Mouse (Mus musculus): Measurements from ENCODE around the gene Pimreg.

Pimreg gene

DNA sequence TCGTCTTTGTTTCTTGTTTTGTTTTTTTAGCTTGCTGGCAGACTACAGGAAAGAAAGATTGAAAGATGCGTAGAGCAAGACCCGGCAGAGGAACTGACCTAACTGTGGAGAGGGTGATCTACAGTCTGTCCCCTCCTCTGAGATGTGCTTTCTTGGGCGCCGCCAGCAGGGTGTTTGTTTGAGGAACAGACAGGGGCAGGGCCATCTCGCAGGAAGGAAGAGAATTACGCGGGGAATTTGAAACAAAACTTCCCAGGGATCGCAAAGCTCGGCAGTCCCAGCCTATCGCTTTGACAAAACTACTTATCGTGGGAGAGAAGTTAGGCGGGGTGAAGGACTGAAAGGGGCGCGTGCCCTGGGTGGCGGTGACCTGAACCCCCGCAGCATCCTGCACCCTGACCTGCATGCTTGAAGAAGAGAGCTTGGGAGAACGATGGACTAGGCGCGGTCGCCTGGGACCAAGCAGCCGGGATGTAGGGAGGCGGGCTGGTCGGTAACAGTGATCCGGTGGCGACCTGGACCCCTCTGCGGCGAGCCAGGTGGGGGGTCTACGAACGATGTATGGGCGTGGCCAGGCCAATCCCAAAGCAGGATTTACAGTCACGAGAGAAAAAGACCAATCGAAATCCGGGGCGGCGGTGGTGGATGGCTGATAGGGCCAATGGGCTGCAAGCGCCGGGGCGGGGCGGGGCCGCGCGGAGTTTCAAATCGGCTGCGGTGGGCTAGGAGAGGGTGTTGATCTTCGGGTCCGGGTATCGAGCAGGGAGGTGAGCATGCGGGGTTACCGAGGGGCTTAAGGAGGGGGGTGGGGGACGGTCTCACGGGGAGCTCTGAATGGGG, at the start of gene Pimreg:
TSS of gene Pimreg (plus strand) at position 265 of the 840 bp plus-strand sequence.
- DNase-seq (ENCODE audit: low read depth), result peak; percentile 74

GRCm38 (mm10) chr11:71992438-71992837, 49.4 kb upstream of the Pimreg start:
- no peak for DNase-seq (ENCODE audit: low read depth)

- peak; percentile 38 for DNase-seq (ENCODE audit: low read depth)
These were observed 45.8 kb upstream of the Pimreg start for GRCm38 (mm10) chr11:71995968-71996511.

- no peak for DNase-seq (ENCODE audit: low read depth)
These were observed 45.0 kb upstream of the Pimreg start for GRCm38 (mm10) chr11:71996805-71997204.

- no peak for DNase-seq (ENCODE audit: low read depth)
These were observed 41.6 kb upstream of the Pimreg start for GRCm38 (mm10) chr11:72000194-72000593.

DNA sequence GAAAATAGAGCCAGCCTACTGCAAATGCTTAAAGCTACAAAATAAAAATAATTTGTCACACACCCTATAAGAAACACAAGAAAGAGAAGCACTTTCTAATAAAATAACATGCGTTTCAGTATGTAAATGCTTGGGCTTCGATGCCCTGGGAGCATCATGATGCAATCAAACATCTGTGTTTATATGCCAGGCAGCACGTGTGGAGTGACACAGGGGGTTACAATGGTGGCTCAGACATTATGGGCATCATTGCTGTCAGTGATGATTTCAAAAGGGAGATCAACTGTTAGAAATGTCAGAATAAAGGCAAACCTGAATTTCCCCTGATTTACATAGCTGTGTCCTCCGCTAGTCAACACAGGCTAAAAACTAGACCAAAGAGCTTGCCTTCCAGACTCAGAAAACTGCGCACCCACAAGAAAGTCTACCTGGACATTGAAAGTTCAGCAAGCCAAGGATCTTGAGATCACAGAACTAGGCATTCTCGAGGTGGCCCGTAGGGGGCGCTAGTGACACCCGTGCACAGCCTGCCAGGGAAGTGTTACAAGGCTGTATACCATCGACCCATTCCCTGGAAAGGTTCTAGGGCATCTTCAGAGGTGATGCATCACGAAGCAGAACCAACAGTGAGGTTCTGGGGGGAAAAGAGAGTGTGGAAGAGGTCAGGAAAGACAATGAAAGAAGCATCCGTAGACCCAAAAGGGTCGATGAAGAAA, 39.5 kb upstream of the Pimreg start:
- no peak for DNase-seq (ENCODE audit: low read depth)

GRCm38 (mm10) chr11:72003171-72003570, 38.7 kb upstream of the Pimreg start:
- DNase-seq (ENCODE audit: low read depth), result no peak

DNA sequence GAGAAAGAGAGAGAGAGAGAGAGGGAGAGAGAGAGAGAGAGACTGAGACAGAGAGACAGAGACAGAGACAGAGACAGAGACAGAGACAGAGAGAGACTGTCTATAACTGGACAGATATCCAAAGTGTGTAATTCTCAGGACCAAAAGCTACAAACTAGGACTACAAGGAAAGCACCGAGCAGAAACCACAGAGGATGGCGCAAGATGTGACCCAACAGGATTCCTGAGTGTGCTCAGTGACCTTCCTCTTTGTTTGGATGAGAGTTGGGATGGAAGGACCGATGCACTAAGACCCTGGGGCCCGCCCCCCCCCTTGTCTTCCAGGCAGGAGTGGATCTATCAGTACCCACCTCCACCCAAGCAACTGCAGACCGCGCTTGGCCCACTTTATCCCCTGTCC, 36.3 kb upstream of the Pimreg start:
- DNase-seq (ENCODE audit: low read depth), result no peak

- DNase-seq (ENCODE audit: low read depth), result no peak
These were observed 31.5 kb upstream of the Pimreg start for GRCm38 (mm10) chr11:72010367-72010766.

DNA sequence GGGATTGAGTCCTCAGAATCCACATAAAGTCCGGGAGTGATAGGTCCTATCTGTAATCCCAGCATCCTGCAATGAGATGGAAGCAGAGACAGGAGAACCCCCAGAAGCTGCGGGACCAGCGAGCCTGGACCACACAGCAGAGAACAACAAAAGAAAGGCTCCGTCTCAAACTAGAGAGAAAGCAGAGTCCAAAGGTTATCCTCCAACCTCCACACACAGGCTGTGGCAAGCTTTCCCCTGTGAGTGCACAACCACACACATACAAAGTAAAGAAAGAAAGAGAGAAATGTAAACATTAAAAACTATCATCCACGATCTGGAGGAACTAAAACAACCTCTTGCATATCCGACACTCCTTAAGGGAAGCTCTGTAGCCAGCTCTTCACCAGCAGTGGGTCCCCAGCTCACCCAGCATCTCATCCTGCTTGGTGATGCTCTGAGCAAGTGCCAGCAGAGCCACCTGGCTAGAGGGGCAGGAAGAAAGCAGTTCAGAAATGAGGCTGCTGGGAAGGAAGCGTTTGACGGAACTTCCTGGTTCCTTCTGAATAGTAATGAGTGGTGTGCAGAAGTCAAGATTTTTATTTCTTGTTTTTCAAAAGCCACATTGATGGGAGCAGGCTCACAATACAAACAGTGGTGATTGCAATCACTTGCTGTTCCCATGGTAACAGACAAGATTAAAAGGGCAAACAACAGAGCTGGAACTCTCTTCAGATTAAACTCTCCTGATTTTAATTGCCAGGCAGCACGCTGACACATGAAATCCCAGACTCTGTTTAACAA, 30.7 kb upstream of the Pimreg start:
- no peak for DNase-seq (ENCODE audit: low read depth)

GRCm38 (mm10) chr11:72011955-72012354, 29.9 kb upstream of the Pimreg start:
- no peak for DNase-seq (ENCODE audit: low read depth)

DNA sequence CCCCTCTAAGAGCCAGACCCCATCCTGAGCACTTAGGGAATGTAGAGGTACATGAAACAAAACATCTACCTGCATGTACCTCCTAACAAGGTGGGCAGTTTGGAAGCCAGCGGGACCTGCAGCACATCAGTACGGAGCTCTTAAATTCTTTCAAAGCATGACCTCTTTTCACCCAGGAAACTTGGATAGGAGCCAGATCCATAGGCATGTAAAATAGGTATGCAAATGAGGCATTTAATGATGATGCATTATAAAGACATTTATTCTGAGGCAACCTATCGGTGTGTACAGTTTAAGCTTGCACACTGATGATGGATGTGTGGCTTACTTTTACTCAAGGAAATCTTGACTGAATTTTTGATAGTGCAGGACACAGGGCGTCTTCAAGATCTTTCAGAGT, 27.2 kb upstream of the Pimreg start:
- DNase-seq (ENCODE audit: low read depth), result no peak

GRCm38 (mm10) chr11:72016518-72017252, 25.1 kb upstream of the Pimreg start:
- no peak for DNase-seq (ENCODE audit: low read depth)

- no peak for DNase-seq (ENCODE audit: low read depth)
These were observed 24.6 kb upstream of the Pimreg start for GRCm38 (mm10) chr11:72017253-72017601.

DNA sequence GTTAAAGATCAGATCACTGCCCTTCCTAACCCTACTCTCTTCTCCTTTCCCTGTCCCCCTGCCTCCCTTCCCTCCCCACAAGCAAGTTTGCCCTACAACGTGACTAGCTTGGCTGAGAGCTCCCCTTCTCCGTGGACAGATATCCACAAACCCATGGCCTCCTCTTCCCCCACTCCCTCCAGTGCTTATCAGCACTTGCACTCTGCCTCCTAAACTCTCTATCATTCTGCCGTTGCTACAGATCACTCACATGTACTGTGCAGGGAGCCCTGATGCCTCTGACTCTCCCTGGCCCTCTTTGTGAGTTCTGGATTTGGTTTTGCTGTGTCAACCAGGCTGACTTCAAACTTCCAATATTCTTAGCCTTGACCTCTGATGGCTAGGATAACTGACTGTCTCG, 20.8 kb upstream of the Pimreg start:
- DNase-seq (ENCODE audit: low read depth), result no peak

DNA sequence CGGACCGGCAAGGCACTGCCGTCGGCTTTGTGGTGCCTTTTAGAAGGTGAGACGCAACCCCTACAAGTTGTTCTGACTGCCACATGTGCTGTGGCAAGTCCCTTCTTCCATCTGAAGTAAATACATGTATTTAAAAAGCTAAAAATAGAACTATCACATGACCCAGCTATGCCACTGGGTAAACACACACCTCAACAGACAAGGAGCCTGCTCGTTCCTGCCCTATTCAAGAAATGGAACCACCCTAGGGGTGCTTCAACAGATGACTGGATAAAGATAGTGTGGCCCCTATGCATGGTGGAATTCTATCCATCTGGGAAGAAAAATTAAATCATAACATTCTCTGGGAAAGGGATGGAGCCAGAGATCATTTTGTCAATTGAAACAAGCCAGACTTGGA, 19.0 kb upstream of the Pimreg start:
- DNase-seq (ENCODE audit: low read depth), result no peak

DNA sequence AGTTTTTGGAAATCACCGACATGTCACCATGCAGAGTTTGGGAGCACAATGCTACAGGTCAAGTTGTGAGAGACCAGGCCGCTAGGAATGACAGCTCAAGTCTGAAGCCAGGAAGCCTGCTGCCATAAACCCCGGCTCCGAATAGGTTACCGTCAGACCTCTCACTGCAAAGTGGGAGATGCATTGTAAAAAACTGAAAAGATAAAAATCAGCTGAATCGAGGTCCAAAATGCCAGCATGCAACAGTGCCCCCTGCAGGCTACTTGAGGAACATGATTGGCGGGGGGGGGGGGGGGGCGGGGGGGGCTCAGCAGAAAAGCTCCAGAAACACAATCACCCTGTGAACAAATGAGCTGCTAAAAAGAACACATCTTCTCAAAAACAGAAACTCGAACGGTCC, 18.3 kb upstream of the Pimreg start:
- no peak for DNase-seq (ENCODE audit: low read depth)

DNA sequence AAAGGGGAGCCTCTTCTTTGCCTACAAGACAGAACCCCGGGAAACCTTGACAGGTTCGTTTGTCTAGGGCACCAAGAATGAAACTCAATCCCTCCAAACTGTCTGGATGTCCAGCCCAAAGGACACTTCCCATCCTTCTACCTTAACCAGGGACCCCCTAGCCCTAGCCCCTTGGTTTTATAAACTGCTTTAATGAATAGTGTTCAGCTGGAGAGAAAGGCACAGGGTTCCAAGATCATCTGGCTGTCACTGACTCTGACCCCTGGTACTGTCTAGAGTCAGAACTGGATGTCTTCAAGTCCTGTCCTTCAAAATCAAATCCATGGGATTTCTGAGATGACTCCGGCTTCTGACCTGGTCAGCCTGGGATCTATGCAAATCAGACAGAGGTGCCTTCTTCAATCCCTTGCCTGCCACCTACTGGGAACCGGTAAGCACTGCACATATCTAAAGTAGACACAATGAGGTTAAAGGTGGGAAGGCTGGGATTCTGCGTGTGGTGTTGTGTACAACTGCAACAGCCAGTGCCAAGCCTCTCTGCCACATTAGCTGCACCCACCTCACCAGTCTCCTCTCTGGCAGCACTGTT, 17.5 kb upstream of the Pimreg start:
- DNase-seq (ENCODE audit: low read depth), result peak; percentile 60

- DNase-seq (ENCODE audit: low read depth), result peak; percentile 49
These were observed 16.0 kb upstream of the Pimreg start for GRCm38 (mm10) chr11:72025843-72026242.

DNA sequence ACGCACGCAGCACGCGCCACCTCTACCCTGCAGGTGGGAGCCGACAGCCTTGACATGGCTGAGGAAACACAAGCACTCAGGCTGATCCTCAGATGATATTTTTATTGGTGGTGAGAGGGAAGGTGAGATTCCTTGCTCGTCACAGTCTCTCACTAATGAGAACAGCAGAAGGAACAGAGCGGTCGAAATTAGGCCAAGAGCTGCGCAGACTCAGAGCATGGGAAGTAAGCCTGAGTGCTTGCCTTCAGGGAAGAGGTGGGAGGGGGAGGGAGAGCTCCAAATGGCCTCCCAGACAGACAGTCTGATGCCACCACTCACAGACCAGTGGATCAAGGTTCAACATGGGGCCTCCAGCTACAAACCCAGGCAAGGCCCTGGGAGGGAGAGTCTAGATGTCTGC, 15.3 kb upstream of the Pimreg start:
- no peak for DNase-seq (ENCODE audit: low read depth)

DNA sequence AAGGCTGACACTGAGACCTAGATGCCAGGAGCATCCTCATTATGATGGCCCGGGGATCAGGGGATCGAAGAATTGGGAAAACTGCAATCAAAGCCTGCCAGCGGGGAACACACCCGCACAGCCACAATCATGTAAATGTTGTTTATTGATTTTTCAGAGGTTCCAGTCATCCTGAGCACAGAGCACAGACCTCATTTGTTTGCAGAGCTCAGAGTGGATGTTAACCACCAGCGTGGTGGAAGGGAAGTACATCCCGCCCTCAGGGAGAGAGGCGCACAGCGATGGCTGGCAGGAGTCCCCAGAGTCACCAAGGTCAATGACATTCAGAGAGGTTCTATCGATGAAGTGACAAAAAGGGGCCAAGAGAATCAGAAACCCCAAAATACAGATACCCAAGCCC, 14.0 kb upstream of the Pimreg start:
- no peak for DNase-seq (ENCODE audit: low read depth)

All from c-Kit-positive CD71-negative TER-119-negative erythroid progenitor cells, embryonic 14.5 days (primary cell).